Mouse (Mus musculus): ENCODE data around the gene Bloc1s3. TPM values are rescaled to one million over a fixed set of nuclear protein-coding genes. Genes with fewer than 3 reads are reported as not detected.
"Not testable (repeated sequence)": the region's sequence is repeated elsewhere in the genome, so short reads cannot be mapped to it uniquely, and the experiment has no call there.

Bloc1s3 gene
- polyA plus RNA-seq, 1 experiment from 2014 or later, result 4.8 TPM

GRCm38 (mm10) chr7:19511934-19512333 lies 3.8 kb upstream of the Bloc1s3 start:
- H3K36me3 ChIP-seq, result not testable (repeated sequence)

GRCm38 (mm10) chr7:19509786-19510185 lies 1.6 kb upstream of the Bloc1s3 start:
- Histone ChIP-seq H3K4me3 (peak overlapping the region; percentile 62), H3K27me3 (no peaks in the 10 kb centered on the region), H3K9ac (no peak overlapping the region), H3K4me1 (peaks cover 25% of the 10 kb centered on the region), H3K9me3 (replicated peaks) (no peaks in the 10 kb centered on the region), H3K27ac (no peak overlapping the region), H3K4me2 (replicated peaks) (peak overlapping the region; percentile 93), H3K36me3 (no peaks in the 10 kb centered on the region)
- ATAC-seq (ENCODE audit: low FRiP score), result no peak
- 89% methylated on average over 7 of the region's 7 CpGs for WGBS

More at GRCm38 (mm10) chr7:19511934-19512333, 3.8 kb upstream of the Bloc1s3 start:
- WGBS, result 73% methylated on average over 7 of the region's 7 CpGs
- H3K27ac ChIP-seq; H3K9ac ChIP-seq; H3K4me2 ChIP-seq (replicated peaks); H3K4me3 ChIP-seq; H3K9me3 ChIP-seq (replicated peaks); ATAC-seq (ENCODE audit: low FRiP score): not testable (repeated sequence)
- Histone ChIP-seq H3K27me3 (peaks cover 16% of the 10 kb centered on the region), H3K4me1 (peaks cover 18% of the 10 kb centered on the region)

- Histone ChIP-seq H3K27ac (peak overlapping the region; percentile 87), H3K9me3 (replicated peaks) (no peaks in the 10 kb centered on the region), H3K9ac (peak overlapping the region; percentile 76), H3K4me2 (replicated peaks) (peak overlapping the region; percentile 93), H3K4me3 (peak overlapping the region; percentile 62), H3K36me3 (no peaks in the 10 kb centered on the region), H3K4me1 (peaks cover 25% of the 10 kb centered on the region), H3K27me3 (no peaks in the 10 kb centered on the region)
- ATAC-seq (ENCODE audit: low FRiP score), result peak; percentile 42
- WGBS, result 8% methylated on average over 15 of the region's 15 CpGs
Measured at GRCm38 (mm10) chr7:19508924-19509568, 879 bp upstream of the Bloc1s3 start.

- ATAC-seq (ENCODE audit: low FRiP score), result no peak
- Histone ChIP-seq H3K4me2 (replicated peaks) (peak overlapping the region; percentile 93), H3K27me3 (no peaks in the 10 kb centered on the region), H3K9me3 (replicated peaks) (no peaks in the 10 kb centered on the region), H3K9ac (peak overlapping the region; percentile 76), H3K4me1 (peaks cover 25% of the 10 kb centered on the region), H3K27ac (peak overlapping the region; percentile 87), H3K4me3 (peak overlapping the region; percentile 62), H3K36me3 (no peaks in the 10 kb centered on the region)
- 4% methylated on average over 18 of the region's 18 CpGs for WGBS
Measured at GRCm38 (mm10) chr7:19507612-19507981, 570 bp downstream of the Bloc1s3 start.

- no peaks in the 10 kb centered on the region for H3K9me3 ChIP-seq (replicated peaks)
- under 1% methylated on average over 71 of the region's 71 CpGs for whole genome bisulfite sequencing
- peak overlapping the region; percentile 87 for H3K27ac ChIP-seq
- H3K4me2 ChIP-seq (replicated peaks), result peak overlapping the region; percentile 93
- peaks cover 25% of the 10 kb centered on the region for H3K4me1 ChIP-seq
- no peaks in the 10 kb centered on the region for H3K36me3 ChIP-seq
- H3K4me3 ChIP-seq, result peak overlapping the region; percentile 62
- ATAC-seq (ENCODE audit: low FRiP score), result peak; percentile 19; the same call in 1 of the 2 replicates
- no peaks in the 10 kb centered on the region for H3K27me3 ChIP-seq
- H3K9ac ChIP-seq, result peak overlapping the region; percentile 76
Measured at GRCm38 (mm10) chr7:19506969-19507611, 1.1 kb downstream of the Bloc1s3 start.

- Histone ChIP-seq H3K36me3 (no peaks in the 10 kb centered on the region), H3K9me3 (replicated peaks) (no peaks in the 10 kb centered on the region), H3K4me1 (peaks cover 25% of the 10 kb centered on the region), H3K27ac (no peak overlapping the region), H3K4me2 (replicated peaks) (peak overlapping the region; percentile 93), H3K9ac (no peak overlapping the region), H3K27me3 (no peaks in the 10 kb centered on the region), H3K4me3 (peak overlapping the region; percentile 62; the same call in 1 of the 2 replicates)
- WGBS, result 26% methylated on average over 6 of the region's 6 CpGs
- ATAC-seq (ENCODE audit: low FRiP score), result no peak
Measured at GRCm38 (mm10) chr7:19506326-19506725, 1.8 kb downstream of the Bloc1s3 start.

GRCm38 (mm10) chr7:19503481-19504068 lies 4.6 kb downstream of the Bloc1s3 start:
- 36% methylated on average over 5 of the region's 5 CpGs for WGBS
- H3K4me3 ChIP-seq, result no peak overlapping the region

GRCm38 (mm10) chr7:19501658-19502057 lies 6.5 kb downstream of the Bloc1s3 start:
- 84% methylated on average over 4 of the region's 4 CpGs for WGBS
- Histone ChIP-seq H3K9me3 (replicated peaks) (no peaks in the 10 kb centered on the region), H3K27me3 (no peaks in the 10 kb centered on the region), H3K4me1 (peaks cover 4% of the 10 kb centered on the region), H3K4me2 (replicated peaks) (no peak overlapping the region), H3K9ac (no peak overlapping the region), H3K4me3 (no peak overlapping the region), H3K36me3 (no peaks in the 10 kb centered on the region), H3K27ac (no peak overlapping the region)
- no peak for ATAC-seq (ENCODE audit: low FRiP score)

More at GRCm38 (mm10) chr7:19503481-19504068, 4.6 kb downstream of the Bloc1s3 start:
- H3K9me3 ChIP-seq (replicated peaks), result no peaks in the 10 kb centered on the region
- H3K36me3 ChIP-seq, result no peaks in the 10 kb centered on the region
- ATAC-seq (ENCODE audit: low FRiP score), result no peak
- H3K27me3 ChIP-seq, result no peaks in the 10 kb centered on the region
- H3K4me2 ChIP-seq (replicated peaks), result no peak overlapping the region
- no peak overlapping the region for H3K27ac ChIP-seq
- peaks cover 16% of the 10 kb centered on the region for H3K4me1 ChIP-seq
- no peak overlapping the region for H3K9ac ChIP-seq

GRCm38 (mm10) chr7:19500420-19501363 lies 7.5 kb downstream of the Bloc1s3 start:
- no peak for ATAC-seq (ENCODE audit: low FRiP score)
- WGBS, result 72% methylated on average over 12 of the region's 12 CpGs
- no peaks in the 10 kb centered on the region for H3K9me3 ChIP-seq (replicated peaks)
- H3K36me3 ChIP-seq, result no peaks in the 10 kb centered on the region
- no peaks in the 10 kb centered on the region for H3K4me1 ChIP-seq
- no peak overlapping the region for H3K4me2 ChIP-seq (replicated peaks)
- no peak overlapping the region for H3K9ac ChIP-seq
- no peaks in the 10 kb centered on the region for H3K27me3 ChIP-seq
- no peak overlapping the region for H3K27ac ChIP-seq
- H3K4me3 ChIP-seq, result no peak overlapping the region

- ATAC-seq (ENCODE audit: low FRiP score), result no peak
- H3K9me3 ChIP-seq (replicated peaks), result no peaks in the 10 kb centered on the region
- no peak overlapping the region for H3K4me2 ChIP-seq (replicated peaks)
- no peak overlapping the region for H3K9ac ChIP-seq
- WGBS, result 73% methylated on average over 4 of the region's 4 CpGs
- H3K4me1 ChIP-seq, result no peaks in the 10 kb centered on the region
- H3K4me3 ChIP-seq, result no peak overlapping the region
- peaks cover 5% of the 10 kb centered on the region for H3K27me3 ChIP-seq
- no peak overlapping the region for H3K27ac ChIP-seq
- no peaks in the 10 kb centered on the region for H3K36me3 ChIP-seq
Measured at GRCm38 (mm10) chr7:19498326-19498725, 9.8 kb downstream of the Bloc1s3 start.

GRCm38 (mm10) chr7:19496214-19496555 lies 12.0 kb downstream of the Bloc1s3 start:
- peaks cover 6% of the 10 kb centered on the region; the same call in 1 of the 2 replicates for H3K4me1 ChIP-seq
- peaks cover 24% of the 10 kb centered on the region for H3K27me3 ChIP-seq
- no peaks in the 10 kb centered on the region for H3K36me3 ChIP-seq
- no peak for ATAC-seq (ENCODE audit: low FRiP score)
- no peak overlapping the region for H3K4me3 ChIP-seq
- whole genome bisulfite sequencing, result 54% methylated on average over 5 of the region's 5 CpGs
- H3K27ac ChIP-seq, result no peak overlapping the region
- no peak overlapping the region for H3K4me2 ChIP-seq (replicated peaks)
- H3K9me3 ChIP-seq (replicated peaks), result no peaks in the 10 kb centered on the region
- no peak overlapping the region for H3K9ac ChIP-seq
